Mouse (Mus musculus) cerebellum, adult 2 months (tissue): ENCODE results near the gene Pttg1ip. TPM values are rescaled to one million over a fixed set of nuclear protein-coding genes. Genes with fewer than 3 reads are reported as not detected.

ENCODE experiments used
- DNase-seq, 2 experiments: peaks; one replicate each; pipeline ENCODE4 v3.0.0; 2021
- H3K27ac ChIP-seq: fragments of 200-500 bp; 2 replicates; pipeline ENCODE4 v1.5.1; 2012; ENCODE audit warnings: low read length, control low read depth, inconsistent platforms; ENCODE audit not compliant: insufficient read depth
- H3K27me3 ChIP-seq: fragments of 200-500 bp; 2 replicates; pipeline ENCODE4 v1.6.1; 2012; ENCODE audit warnings: inconsistent platforms, mild to moderate bottlenecking, low read length, moderate library complexity; ENCODE audit not compliant: control insufficient read depth, insufficient read depth
- H3K4me1 ChIP-seq: fragments of 200-500 bp; 2 replicates; pipeline ENCODE4 v1.6.1; 2011; ENCODE audit warnings: low read length; ENCODE audit not compliant: control insufficient read depth, insufficient read depth
- H3K4me3 ChIP-seq: fragments of 200-500 bp; replicated peaks from 2 replicates; pipeline ENCODE3; 2011; ENCODE audit warnings: mild to moderate bottlenecking, low read depth, low read length, control low read depth; ENCODE audit not compliant: insufficient read depth
- CTCF ChIP-seq: fragments of 200-500 bp; IDR thresholded peaks from 2 replicates; pipeline ENCODE4 v1.5.1; 2011; ENCODE audit warnings: low read depth, mild to moderate bottlenecking, control low read depth, low read length, moderate library complexity, borderline replicate concordance; ENCODE audit not compliant: insufficient read depth
- POLR2A ChIP-seq: fragments of 200-500 bp; IDR thresholded peaks from 2 replicates; pipeline ENCODE4 v1.6.1; 2011; ENCODE audit warnings: low read length, control low read depth, borderline replicate concordance; ENCODE audit not compliant: insufficient read depth
- WGBS: fragments of 180-500 bp; shearing (Covaris S2); methylation state at CpG from one replicate; pipeline ENCODE4 v1.1.7; 2018; 5-methylcytosine and 5-hydroxymethylcytosine counted together
- polyA plus RNA-seq: library from polyadenylated mRNA; depleted of rRNA; stranded (reverse); fragments of >200 nt; gene quantifications from 2 replicates; pipeline ENCODE4 v1.2.3, GENCODE M21; 2012

Gene Pttg1ip
- polyA plus RNA-seq, 1 experiment, result 118 TPM

DNA sequence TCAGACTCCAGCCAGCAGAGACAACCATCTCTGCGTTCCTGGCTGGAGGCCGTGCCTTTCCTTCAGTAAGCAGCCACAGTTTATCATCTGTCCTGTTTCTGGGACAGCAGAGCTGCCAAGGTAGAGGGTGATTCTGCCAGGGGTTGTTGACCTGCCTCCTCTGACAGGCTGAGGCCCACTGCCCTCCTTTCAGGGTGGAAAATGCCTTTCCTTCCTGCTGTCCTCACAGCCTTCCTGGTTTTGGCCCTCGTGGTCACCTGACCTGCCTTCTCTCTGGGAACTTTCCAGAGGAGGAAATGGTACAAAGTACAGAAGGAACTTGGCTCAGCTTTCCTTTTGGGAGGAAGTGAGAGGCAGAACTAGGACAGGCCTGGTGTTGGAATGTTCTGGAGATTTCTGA, 31.9 kb downstream of the Pttg1ip start:
- TF ChIP-seq POLR2A, result no peak
- no peak for TF ChIP-seq CTCF
- WGBS, result 35% methylated on average over 3 of the region's 3 CpGs
- H3K4me3 ChIP-seq, result no peak overlapping the region
- peaks cover 21% of the 10 kb centered on the region for H3K4me1 ChIP-seq
- peak overlapping the region; percentile 65; the same call in 1 of the 2 replicates for H3K27ac ChIP-seq
- peak in 1 of 2 experiments; percentile 52 for DNase-seq
- no peaks in the 10 kb centered on the region for H3K27me3 ChIP-seq

GRCm38 (mm10) chr10:77615647-77616046, 34.1 kb downstream of the Pttg1ip start:
- Histone ChIP-seq H3K4me1 (peaks cover 10% of the 10 kb centered on the region), H3K27ac (no peak overlapping the region), H3K27me3 (no peaks in the 10 kb centered on the region), H3K4me3 (no peak overlapping the region)
- no peak for TF ChIP-seq CTCF
- TF ChIP-seq POLR2A, result no peak
- 96% methylated on average over 8 of the region's 8 CpGs for WGBS
- no peak for DNase-seq

GRCm38 (mm10) chr10:77616166-77616565, 34.6 kb downstream of the Pttg1ip start:
- Histone ChIP-seq H3K4me1 (peaks cover 5% of the 10 kb centered on the region), H3K27me3 (no peaks in the 10 kb centered on the region), H3K4me3 (no peak overlapping the region), H3K27ac (no peak overlapping the region)
- no peak for TF ChIP-seq POLR2A
- no peak for TF ChIP-seq CTCF
- DNase-seq, result no peak
- 91% methylated on average over 9 of the region's 9 CpGs for WGBS

GRCm38 (mm10) chr10:77616926-77617325, 35.4 kb downstream of the Pttg1ip start:
- WGBS, result 93% methylated on average over 7 of the region's 7 CpGs
- no peaks in the 10 kb centered on the region for H3K27me3 ChIP-seq
- H3K27ac ChIP-seq, result no peak overlapping the region
- no peak for TF ChIP-seq POLR2A
- TF ChIP-seq CTCF, result no peak
- H3K4me3 ChIP-seq, result no peak overlapping the region
- peaks cover 3% of the 10 kb centered on the region; the same call in 1 of the 2 replicates for H3K4me1 ChIP-seq
- no peak for DNase-seq

DNA sequence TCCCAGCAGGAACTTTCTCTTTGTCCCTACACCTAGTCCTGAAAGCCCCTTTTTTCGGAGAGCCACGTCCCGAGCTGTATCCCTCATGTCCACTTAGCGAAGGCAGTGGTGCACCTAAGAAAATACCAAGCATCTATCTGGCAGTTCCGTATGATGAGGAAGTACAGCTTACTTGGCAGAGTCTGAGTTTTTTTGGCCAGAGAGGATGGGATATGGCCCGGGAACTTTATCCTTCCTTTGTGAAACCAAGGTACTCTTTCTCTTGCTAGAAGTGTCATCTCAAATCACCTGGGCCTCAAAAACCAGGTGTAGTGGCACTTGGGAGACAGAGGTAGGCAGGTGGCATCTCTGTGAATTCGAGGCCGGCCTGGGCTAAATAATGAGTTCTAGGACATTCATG, 40.0 kb downstream of the Pttg1ip start:
- DNase-seq, result no peak
- H3K27ac ChIP-seq, result peak overlapping the region; percentile 95
- WGBS, result 70% methylated on average over 8 of the region's 8 CpGs
- H3K4me1 ChIP-seq, result peaks cover 15% of the 10 kb centered on the region
- TF ChIP-seq POLR2A, result no peak
- no peak for TF ChIP-seq CTCF
- no peaks in the 10 kb centered on the region for H3K27me3 ChIP-seq
- H3K4me3 ChIP-seq, result peak overlapping the region; percentile 96

DNA sequence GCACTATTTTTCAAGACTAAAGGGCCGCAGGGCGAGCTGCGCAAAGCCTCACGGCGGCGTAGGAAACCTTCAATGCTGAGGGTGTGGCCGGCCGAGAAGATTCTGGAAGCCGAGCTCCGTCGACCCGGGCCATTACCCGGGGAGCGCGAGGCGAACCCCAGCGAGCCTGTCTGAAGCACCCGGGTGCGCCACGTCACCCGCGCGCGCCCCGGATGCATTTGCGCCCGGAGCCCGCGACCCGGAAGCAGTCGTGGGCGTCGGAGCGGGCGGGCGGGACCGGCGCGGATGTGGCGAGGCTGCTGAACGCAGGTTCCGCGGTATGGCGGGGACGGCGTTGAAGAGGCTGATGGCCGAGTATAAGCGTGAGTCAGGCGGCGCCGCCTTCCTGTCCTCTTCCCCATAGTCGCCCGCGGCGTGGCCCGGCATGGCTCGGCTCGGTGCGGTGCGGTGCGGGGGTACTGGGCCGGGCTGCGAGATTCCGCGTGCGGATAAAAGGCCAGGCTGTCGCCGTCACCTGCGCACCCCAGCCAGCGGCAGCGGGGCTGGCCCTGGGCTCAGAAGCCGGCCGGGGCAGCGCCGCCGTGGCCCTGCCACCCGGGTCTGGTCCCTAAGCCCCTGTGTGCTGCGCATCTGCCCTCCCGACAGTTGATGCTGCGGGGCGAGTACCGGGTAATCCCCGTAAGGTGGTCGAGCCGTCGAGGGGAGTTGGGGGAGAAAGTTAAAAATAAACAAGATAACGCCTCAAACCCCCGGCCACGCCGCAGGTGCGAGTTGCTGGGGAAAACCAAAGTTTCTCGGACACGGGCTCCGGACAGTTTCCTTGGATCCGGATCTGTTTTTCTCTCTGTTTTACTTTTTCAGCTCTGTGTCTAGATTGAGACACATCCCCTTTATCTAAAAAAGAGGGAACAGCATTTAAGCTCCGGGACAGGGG, 40.8 kb downstream of the Pttg1ip start, which contains the start of gene Ube2g2:
Gene Ube2g2, plus strand, starts transcription at position 221 of the 934 bp plus-strand sequence.
- WGBS, result under 1% methylated on average over 96 of the region's 96 CpGs
- Histone ChIP-seq H3K4me3 (peak within 1 kb of the TSS; percentile 96), H3K4me1 (peaks cover 20% of the 10 kb centered on the region), H3K27me3 (no peaks in the 10 kb centered on the region), H3K27ac (peak within 1 kb of the TSS; percentile 95)
- peak; percentile 77 for TF ChIP-seq POLR2A
- no peak for TF ChIP-seq CTCF
- peak; percentile 93 to 94 for DNase-seq

- Histone ChIP-seq H3K4me3 (peak overlapping the region; percentile 43), H3K27me3 (no peaks in the 10 kb centered on the region), H3K27ac (no peak overlapping the region; the same call in 1 of the 2 replicates), H3K4me1 (peaks cover 20% of the 10 kb centered on the region)
- peak; percentile 66 to 80 for DNase-seq
- TF ChIP-seq POLR2A, result no peak
- TF ChIP-seq CTCF, result no peak
- under 1% methylated on average over 8 of the region's 8 CpGs for WGBS
These were observed 41.6 kb downstream of the Pttg1ip start for GRCm38 (mm10) chr10:77623069-77623492.
